Mouse (Mus musculus): ENCODE measurements around the gene Parp11.

Gene Parp11

DNA sequence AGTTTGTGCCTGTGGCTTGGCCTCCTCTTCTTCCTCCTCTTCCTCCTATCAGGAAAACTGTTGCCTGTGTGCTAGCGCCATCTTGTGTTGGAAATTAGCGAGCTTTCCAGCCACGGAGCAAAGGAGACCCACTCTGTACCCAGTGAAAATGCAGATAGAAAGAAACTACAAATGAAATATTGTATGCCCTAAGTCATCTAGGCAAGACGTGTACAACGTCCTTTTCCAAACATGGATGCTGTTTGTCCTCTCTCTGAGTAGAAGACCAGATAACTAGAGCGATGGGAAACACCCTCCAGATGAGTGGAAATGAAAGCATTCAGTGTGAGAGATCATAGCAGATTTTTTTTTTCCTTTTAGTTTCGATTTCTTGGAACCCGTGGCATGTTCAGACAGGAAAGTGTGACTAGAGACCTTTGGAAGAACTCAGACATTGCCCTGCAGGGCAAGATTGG lies at the start of gene Parp11:
Parp11 (plus strand) TSS at position 405 of the 455 bp plus-strand sequence.
- WGBS = 11% methylated on average over 8 of the region's 8 CpGs

DNA sequence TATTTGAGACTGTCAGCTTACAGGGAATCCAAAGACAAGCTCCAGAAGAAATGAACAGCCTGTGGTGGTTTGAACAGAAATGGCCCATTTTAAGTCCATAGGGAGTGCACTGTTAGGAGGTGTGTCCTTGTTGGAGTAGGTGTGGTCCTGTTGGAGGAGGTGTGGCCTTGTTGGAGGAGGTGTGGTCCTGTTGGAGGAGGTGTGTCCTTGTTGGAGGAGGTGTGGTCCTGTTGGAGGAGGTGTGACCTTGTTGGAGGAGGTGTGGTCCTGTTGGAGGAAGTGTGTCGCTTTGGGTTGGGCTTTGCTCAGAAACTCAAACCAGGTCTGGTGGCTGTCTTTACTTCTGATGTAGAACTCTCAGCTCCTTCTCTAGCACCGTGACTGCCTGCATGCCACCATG lies 48.6 kb upstream of the Parp11 start:
- 74% methylated on average over 2 of the region's 2 CpGs for WGBS

DNA sequence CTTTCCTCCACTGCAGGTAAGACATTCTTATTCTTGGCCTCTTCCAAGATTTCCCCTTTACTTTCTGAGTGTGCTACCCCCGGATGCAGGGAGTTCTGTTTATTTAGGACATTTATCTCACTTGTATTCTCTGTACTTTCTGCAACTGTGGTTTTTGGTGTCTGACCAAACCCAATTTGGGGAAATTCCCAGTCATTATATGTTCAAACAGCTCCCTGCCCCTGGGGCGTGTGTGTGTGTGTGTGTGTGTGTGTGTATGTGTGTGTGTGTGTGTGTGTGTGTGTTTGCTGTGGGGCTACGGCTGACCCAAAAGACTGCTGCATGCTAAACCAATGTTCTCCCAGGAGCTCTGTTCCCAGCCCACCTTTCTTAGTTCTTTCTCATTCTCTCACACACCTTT lies 45.2 kb upstream of the Parp11 start:
- WGBS = 79% methylated on average over 3 of the region's 3 CpGs

DNA sequence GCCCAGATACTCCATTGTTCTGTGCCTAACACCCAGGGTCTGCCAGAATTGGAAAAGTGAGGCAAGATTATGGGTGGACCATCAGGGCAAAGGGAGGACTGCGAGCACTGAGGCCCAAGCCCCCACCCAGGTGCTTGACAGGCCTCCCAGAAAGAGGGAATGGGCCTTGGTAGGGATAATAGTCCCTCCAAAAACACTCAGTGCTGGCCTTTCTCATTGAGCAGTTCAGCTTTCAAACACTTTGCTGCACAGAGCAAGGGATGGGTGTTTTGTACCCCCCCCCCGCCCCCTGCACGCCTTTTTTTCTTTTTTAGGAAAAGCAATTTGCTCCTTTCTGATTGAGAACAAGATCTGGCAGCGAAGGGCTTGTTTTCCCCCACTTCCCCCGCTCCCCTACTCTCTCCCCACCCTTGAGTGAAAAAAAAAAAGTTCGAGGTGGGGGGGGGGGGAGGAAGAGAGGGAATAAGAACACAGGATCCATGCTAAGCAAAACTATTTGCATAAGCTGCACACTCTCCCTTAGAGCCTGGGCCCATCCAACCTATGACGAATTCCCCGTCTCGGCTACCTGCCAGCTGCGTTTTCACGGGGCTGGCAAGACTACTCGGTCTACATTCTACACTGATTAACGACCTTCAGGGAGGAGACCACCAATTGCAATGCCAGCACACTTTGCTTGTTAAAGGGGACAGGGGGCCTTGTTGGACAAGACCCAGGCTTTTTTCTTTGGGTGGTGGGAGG lies 42.4 kb upstream of the Parp11 start:
- 23% methylated on average over 13 of the region's 13 CpGs for WGBS

DNA sequence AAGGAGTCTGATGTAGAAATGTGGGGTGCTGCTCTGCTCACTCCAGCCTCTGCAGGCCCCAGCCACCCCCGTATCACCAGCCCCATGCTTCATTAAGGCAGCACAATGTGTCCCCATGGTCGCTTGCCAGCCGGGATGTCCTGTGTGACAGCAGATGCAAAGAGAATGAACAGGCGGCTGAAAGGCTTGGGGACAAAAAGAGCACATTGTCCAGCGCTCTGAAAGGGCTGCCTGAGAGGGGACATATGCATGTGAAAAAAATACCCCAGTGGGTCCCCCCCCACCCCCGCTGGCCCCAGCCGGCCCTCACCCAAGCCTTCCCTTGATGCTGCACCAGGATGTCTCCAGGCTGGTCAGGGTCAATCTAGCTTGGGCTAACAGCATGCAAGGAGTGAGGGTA lies 41.0 kb upstream of the Parp11 start:
- 33% methylated on average over 7 of the region's 7 CpGs for WGBS

DNA sequence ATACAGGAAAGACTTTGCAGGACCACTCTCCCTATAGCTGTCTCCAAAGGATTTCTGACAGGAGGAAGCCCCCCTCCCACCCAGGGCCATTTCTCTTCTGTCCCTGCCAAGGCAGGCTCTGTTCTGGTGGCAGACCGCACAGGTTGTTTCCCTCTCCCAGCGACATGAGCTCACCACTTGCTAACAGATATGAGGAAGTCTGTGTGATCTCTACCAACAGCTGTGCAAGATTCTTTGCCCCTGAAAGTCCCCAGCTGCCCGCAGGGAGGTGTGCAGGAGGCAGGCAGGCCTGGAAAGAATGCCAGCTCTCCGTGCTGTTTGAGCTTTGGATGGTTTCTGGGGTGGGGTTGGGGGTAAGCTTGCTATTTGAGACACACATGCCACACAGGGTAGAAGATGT lies 38.9 kb upstream of the Parp11 start:
- 55% methylated on average over 4 of the region's 4 CpGs for WGBS

DNA sequence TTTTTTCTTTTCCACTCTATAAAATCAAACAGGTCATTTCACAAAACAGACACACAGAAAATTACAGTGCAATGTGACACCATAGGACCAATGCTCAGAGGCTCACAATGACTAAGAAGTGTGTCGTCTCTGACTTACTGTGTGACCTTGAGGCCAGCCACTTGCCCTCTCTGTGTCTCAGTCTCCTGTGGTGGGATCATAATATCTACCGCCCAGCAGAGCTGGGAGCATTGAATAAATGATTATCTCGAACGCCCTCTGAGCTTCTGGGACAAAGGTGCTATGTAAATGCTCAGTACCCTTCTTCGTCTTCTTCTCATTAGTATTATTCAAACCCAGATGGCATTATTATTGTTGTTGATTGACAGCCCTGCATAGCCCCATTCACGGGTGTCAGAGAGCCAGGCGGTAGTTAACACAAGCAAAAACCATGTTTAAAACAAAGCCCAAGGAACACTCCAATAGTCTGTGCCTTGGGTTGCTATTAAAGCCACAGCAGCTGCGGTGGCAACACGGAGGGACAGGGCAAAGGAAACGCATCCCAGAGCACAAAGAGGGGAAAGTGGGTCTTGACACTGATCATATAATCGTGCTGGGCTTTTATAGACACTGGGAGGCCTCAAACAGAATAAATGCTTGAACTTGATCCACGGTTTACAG lies 29.0 kb upstream of the Parp11 start:
- 58% methylated on average over 12 of the region's 12 CpGs for WGBS

DNA sequence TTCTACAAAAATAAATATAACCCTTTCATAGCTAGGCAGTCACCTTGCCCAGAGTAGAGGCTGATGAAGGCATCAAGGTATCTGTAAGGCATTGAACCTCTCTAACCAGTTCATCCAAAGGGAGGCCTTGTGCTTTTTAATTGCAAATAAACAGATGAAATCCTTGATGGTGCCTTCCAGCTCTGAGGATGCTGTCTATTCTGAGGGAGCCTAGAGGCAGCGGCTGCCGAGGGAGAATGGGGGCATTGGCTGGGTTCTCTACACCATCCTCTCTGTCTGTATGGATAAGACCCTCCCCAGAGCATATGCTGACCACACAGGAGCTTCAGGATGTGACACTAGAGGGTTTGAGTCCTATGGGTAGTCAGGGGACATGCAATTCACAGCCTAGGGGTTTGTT lies 28.3 kb upstream of the Parp11 start:
- WGBS = 69% methylated on average over 2 of the region's 2 CpGs

DNA sequence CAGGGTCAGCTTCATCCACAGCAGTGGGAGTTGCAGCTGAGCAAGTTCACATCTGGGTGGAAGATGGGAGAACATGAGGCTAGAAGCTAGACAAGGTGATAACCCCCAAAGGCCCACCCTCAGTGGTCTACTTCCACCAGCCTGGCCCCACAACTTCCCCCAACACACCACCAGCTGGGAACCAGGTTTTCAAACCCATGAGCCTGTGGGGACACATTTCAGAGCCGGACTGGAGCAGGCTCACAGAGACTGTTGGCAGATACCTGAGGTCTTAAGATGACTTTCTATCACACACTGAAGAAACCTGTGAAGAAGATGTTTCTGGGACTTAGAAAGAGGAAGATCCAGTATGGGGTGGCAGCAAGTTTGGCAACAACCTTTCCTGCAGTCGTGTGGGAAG lies 26.5 kb upstream of the Parp11 start:
- 63% methylated on average over 2 of the region's 2 CpGs for WGBS

DNA sequence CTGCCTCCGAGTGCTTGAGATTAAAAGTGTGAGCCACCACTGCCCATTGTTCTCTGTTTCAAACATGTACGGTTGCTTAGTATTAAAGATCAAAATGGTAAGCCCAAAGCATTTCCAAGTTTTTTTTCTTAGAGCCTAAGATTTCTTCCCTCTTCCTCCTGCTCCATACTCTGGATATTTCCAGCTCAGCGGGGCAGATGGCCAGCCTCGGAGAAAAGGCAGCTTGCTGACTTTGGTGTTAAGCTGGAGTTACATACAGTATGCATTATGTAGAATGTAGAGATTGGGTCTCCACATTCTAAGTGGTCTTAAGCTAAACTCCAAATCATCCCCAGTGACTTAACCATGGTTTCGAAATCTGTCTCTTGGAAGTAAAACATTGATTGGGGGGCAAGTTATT lies 21.5 kb upstream of the Parp11 start:
- 57% methylated on average over 5 of the region's 5 CpGs for WGBS

DNA sequence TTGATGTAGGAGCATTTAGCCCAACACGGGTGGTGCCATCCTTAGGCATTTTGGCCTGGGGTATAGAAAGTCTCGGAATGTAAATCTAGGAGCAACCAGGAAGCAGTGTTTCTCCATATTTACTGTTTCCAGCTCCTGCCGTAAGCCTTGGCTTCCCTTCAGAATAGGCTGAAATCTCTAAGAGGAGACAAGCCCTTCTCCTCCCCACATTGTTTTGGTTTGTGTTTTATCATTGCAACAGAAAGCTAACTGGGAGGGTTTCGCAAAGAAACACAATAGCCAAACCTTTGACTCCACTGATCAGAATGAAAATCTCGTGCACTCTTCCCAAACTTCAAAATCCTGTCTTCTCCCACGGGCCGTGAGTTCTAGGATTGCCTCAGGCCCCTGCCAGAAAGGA lies 15.9 kb upstream of the Parp11 start:
- 80% methylated on average over 7 of the region's 7 CpGs for WGBS

DNA sequence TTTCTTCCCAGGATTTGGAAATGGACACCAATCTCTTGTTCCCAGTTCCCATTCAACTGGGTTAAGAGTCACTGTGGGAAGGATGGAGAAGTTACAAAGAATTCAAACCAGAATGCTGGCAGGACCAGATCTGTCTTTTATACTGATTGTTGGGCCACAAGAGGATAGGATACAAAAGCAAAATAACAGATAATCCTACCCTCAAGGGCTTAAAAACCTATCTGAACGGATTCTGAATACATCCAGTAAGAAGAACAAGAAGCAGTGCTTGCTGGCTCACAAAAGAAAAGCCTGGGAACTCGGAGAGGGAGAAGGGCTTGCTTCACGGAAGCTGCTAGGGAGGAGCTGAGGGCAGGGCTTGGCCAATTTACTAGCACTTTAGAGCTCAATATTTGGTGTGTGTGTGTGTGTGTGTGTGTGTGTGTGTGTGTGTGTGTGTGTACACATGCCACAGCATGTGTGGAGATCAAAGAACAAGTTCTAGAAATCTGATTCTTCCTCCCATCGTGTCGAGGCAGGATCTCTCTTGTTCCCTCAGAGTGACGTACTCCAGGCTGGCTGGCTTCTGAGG lies 15.4 kb upstream of the Parp11 start:
- WGBS = 69% methylated on average over 6 of the region's 6 CpGs

DNA sequence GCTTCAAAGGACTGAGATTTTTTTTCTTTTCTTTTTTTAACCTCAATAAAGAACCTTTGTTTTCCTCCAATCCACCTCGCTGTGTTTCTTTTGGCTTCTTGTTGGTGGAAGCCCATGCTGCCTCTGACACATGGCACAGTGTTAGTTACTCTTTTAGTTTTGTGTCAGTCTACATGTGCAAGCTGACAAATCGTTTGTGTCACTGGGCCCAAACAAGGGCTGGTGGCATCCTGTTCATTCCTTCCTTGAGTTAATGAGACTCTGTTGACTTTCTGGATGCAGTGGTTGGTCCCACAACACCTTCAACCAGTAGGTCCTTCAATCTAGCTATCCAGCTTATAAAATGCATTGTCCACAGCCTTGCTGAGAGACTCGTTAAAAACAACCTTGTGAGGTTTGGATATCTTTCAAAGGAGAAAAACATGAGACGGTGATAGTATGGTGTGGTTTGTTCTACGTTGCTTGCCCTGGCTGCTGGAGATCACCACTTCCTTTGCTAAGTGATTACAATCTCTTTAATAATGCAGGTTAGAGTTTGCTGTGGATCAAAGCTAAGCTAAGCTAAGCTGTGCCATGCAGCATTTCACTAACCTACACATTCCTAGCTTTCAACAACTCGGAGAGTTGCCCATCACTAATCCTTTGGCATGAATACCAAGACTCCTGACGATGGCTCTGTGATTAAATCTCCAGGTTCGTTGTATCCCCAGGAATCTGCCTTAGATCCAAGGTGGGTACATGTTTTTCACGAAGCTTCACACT lies 12.6 kb upstream of the Parp11 start:
- WGBS = 76% methylated on average over 9 of the region's 9 CpGs

DNA sequence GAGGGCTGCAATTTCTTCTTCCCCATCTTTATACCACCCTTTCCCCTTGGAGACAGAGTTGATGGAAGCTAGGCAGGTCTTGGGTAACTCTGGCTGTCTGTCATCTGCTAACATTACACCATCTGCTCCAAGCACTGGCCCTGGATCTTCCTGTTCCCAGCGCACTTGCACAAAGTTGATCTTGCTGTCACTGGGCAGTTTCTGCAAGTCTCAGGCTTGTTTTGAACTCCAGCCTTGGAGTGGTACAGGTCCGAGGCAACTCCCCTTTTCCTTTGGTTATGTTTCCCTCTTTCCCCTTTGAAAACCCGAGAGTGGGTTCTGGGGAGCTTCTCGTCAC lies 12.0 kb upstream of the Parp11 start:
- 81% methylated on average over 4 of the region's 4 CpGs for WGBS

DNA sequence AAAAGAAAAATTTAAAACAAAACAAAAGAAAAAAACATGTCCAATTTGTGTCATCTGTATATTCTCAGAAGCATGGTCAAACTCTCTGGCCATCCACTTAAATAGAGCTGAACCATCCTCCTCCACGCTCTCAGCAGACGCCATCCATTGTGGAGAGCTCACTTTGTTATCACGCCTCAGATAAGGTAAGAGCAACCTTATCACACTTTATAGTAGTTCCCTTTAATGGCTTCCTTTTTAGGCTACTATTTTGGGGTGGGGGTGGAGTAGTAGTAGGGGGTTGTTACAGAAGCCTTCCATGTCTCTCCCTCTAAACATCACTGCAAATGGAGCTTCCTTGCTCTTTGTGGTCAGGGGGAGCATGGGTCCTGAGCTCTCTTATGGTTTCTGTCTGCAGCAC lies 7.6 kb upstream of the Parp11 start:
- 97% methylated on average over 3 of the region's 3 CpGs for WGBS

DNA sequence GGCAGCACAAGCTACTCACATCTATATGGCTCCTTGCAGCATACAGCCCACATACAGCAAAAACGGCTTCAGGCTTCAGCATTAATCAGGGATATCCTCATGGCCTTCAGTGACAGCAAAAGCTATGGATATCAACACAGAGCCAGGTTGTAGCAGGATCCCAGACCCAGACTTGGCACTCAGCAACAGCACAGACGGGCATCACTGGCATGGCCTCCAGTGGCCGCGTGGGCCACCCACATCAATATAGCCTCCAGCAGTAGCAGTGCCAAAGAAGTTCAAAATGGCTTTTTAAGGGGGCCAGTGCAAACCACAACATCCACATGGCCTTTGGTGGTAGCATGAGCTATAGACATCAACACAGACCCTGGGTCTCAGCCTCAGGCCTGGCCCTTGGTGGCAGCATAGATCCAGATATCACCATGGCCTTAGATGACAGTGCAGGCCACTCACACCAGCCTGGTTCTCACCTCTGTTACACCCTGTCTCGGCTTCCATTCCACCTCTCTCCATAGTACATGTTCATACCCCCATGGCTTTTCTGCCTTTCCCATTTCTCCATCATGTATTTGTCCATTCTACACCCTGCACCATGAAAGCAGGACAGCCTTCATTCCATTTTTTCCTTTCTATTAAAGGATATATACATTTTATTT lies 7.0 kb upstream of the Parp11 start:
- WGBS = 61% methylated on average over 5 of the region's 5 CpGs

DNA sequence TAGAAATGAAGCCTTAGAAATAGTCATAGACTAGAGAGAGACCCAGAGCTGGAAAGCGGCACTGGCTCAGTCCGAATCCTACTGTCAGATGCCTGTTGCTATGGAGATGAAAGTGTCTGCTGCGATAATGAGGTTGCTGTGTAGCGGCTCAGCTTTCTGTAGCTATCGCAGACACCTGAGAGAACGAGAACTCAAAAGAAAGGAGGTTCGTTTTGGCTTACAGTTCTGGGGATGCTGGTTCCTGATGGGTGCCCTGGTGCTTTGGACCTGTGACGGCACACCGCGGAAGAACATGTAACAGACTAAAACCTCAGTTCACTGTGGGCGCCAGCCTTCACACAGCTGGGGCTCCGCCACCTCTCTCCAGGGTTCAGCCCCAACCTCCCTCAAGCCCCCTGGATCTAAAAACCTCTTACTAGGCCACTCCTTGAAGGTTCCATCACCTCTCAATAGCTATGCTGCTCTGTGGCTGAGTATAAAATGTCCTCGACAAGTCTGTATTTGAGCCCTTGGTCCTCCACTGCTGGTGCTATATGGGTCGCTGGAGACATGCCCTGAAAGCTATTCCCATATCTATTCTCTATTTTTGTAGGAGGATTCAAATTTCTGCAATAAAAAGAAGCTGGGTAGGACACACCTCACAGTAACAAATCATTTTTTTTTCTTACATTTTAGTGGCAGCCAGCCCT lies 6.1 kb upstream of the Parp11 start:
- WGBS = 25% methylated on average over 14 of the region's 14 CpGs

DNA sequence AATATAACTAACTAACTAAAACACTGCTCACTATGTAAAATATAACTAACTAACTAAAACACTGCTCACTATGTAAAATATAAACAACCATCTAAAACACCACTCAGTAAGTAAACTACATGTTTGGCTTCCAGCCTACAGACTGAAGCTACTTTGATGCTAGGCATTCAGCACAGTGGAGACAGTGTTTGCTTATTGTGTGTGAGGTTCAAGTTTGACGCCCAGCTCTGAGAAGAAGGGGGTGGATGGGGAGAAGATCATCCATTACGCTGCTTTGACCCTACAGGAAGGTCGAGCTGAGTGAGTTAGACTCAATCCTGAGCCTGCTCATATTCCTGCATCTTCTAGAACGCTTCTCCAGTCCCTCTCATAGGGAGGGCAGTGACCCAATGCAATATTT lies 4.1 kb upstream of the Parp11 start:
- WGBS = 62% methylated on average over 4 of the region's 4 CpGs

DNA sequence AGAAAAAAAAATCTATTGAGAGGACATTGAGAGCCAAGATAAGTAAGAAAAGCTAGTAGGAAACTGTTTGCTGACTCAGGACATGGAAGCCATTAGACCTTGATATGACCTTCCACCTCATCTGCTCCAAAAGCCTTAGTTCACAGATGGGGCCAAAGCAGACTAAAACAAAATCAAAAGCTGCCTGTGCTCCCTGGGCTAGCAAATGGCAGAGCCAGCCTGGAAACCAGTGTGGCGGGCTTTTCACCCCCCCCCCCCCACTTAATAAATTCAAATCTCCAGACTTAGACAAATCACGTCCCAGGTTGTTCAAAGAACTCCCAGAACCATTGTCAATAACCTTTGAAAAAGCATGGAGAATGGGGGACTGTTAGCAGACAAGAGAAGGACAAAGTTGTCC lies 2.7 kb upstream of the Parp11 start:
- 55% methylated on average over 2 of the region's 2 CpGs for WGBS

DNA sequence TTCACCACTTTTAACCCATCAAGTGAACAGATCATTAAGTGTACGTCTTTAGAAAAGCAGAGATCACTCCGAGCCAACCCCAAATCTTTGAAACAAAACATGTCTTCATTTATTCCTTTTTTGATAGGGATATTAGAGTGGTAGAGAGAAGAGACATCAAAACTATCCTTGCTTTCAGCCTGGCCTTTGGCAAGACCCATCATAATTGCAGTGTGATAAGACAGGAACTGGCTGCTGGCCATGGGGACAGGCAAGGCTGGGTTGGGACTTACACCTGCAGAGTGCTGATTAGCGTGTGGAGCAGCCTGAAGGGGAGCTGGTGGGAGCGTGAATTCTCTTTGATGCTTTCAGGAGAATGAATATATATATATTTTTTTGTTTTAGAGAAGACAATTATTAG lies 2.2 kb upstream of the Parp11 start:
- WGBS = 67% methylated on average over 4 of the region's 4 CpGs

DNA sequence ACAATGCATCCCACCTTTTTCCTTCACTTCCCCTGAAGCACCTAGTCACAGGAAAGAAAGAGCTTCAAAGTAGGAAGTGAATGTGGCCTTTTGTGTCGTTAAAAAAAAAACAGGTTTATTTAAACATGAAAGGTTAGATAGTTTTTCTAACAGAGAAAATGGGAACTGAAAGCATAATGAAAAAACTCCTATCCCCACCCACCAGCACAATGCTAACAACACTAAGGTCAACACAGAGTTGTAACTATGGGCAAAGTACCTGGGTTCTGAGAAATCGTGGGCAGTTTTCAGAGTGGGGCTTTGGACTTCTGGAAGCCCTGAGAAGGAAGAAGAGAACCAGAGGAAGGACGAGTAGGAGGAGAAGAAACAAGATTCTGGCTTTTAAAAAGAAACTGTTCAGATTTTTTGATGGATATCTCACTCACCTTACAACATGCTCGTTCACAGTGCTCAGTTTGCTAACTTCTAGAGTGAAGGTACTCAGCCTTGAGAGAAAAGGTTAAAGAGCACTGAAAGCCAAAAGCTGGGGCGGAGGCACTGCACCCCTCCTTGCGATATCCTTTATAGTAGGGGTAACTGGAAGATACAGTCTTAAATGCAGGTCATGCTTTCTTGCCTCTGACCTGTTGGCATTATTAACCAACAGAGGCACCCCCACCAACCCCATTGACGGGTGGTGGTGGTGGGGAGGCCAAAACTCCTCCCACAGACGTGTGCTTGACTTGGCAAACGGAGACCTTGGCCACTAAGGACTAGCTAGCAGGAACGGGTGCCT lies 1.2 kb downstream of the Parp11 start:
- WGBS = 74% methylated on average over 10 of the region's 10 CpGs

All from cerebral cortex, adult 2 months (tissue).